Mouse (Mus musculus) megakaryocyte, embryonic 14.5 days (primary cell): Measurements from ENCODE around the gene Ccrl2.

Source experiments
- FLI1 ChIP-seq: IDR thresholded peaks from 2 replicates; pipeline ENCODE4 v1.6.1; 2012; ENCODE audit warnings: low read length, inconsistent platforms, mixed read lengths
- GATA1 ChIP-seq: IDR thresholded peaks from 3 replicates; pipeline ENCODE4 v1.6.1; 2012; ENCODE audit warnings: mixed read lengths, low read length, inconsistent platforms, borderline replicate concordance

DNA sequence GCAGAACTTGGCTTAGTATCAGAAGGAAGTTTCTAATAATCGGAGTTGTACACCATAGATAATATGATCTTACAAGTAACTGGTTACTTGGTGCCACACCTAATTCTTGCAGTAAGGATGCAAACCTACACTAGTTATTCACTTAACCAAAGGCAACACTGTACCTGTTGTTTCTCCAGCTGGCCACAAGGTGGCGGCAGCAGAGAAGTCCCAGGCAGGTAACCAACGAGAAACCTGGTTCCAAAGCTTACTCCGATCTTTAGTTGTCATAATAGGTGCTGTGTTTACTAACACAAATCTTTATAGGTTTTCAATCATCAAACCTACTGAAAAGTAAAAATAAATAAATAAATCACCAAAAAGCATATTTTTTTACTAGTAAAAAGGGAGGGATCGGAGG lies 35.8 kb upstream of the Ccrl2 start:
- TF ChIP-seq GATA1 (no peak), FLI1 (no peak)
